Mouse (Mus musculus): ENCODE measurements around the gene Bcl10.
A peak's percentile ranks its signal among the peaks of the same experiment; 100 is the strongest.

- TF ChIP-seq POLR2A (IDR thresholded peaks at IDR 0.05; ENCODE audit: borderline replicate concordance, control insufficient read depth, low read depth, low read length) (peak; percentile 81), CTCF (IDR thresholded peaks at IDR 0.05; ENCODE audit: control insufficient read depth, insufficient read depth, low read length) (no peak)
Observed at GRCm38 (mm10) chr3:145923874-145924577, 1.4 kb downstream of the Bcl10 start.
